Mouse (Mus musculus): Measurements from ENCODE around the gene Rasgef1b. TPM values are rescaled to one million over a fixed set of nuclear protein-coding genes. Genes with fewer than 3 reads are reported as not detected.

The Rasgef1b gene
- polyA plus RNA-seq, 1 experiment from 2014 or later = 33.1 TPM

- 75% methylated on average over 7 of the region's 7 CpGs for WGBS
- no peaks in the 10 kb centered on the region for H3K27me3 ChIP-seq
- H3K4me1 ChIP-seq (replicated peaks) = no peaks in the 10 kb centered on the region
- no peaks in the 10 kb centered on the region for H3K36me3 ChIP-seq
- H3K4me2 ChIP-seq = no peak overlapping the region
- H3K4me3 ChIP-seq = no peak overlapping the region
- H3K9me3 ChIP-seq (replicated peaks) = no peaks in the 10 kb centered on the region
- no peak for ATAC-seq (replicated peaks; ENCODE audit: insufficient number of reproducible peaks, insufficient read depth, low FRiP score, low read depth)
- no peak overlapping the region for H3K27ac ChIP-seq
- no peak overlapping the region for H3K9ac ChIP-seq
Measured at GRCm38 (mm10) chr5:99533416-99533815, 195.4 kb downstream of the Rasgef1b start.

GRCm38 (mm10) chr5:99526797-99527201 is 202.1 kb downstream of the Rasgef1b start:
- 58% methylated on average over 7 of the region's 7 CpGs for WGBS
- Histone ChIP-seq H3K36me3 (no peaks in the 10 kb centered on the region), H3K4me1 (replicated peaks) (peaks cover 17% of the 10 kb centered on the region), H3K9me3 (replicated peaks) (no peaks in the 10 kb centered on the region), H3K4me3 (no peak overlapping the region), H3K9ac (no peak overlapping the region), H3K4me2 (no peak overlapping the region), H3K27ac (no peak overlapping the region), H3K27me3 (no peaks in the 10 kb centered on the region)
- no peak for ATAC-seq (replicated peaks; ENCODE audit: insufficient number of reproducible peaks, insufficient read depth, low FRiP score, low read depth)

GRCm38 (mm10) chr5:99525649-99526048 is 203.2 kb downstream of the Rasgef1b start:
- no peak overlapping the region for H3K4me2 ChIP-seq
- no peaks in the 10 kb centered on the region for H3K36me3 ChIP-seq
- no peak for ATAC-seq (replicated peaks; ENCODE audit: insufficient number of reproducible peaks, insufficient read depth, low FRiP score, low read depth)
- H3K9ac ChIP-seq = no peak overlapping the region
- no peaks in the 10 kb centered on the region for H3K9me3 ChIP-seq (replicated peaks)
- H3K27ac ChIP-seq = no peak overlapping the region
- peaks cover 26% of the 10 kb centered on the region for H3K4me1 ChIP-seq (replicated peaks)
- no peaks in the 10 kb centered on the region for H3K27me3 ChIP-seq
- WGBS = 53% methylated on average over 4 of the region's 4 CpGs
- no peak overlapping the region for H3K4me3 ChIP-seq

GRCm38 (mm10) chr5:99522571-99523269 is 206.1 kb downstream of the Rasgef1b start:
- Histone ChIP-seq H3K4me2 (no peak overlapping the region), H3K9ac (no peak overlapping the region), H3K27ac (peak overlapping the region; percentile 66), H3K27me3 (no peaks in the 10 kb centered on the region), H3K4me3 (no peak overlapping the region), H3K9me3 (replicated peaks) (no peaks in the 10 kb centered on the region), H3K4me1 (replicated peaks) (peaks cover 40% of the 10 kb centered on the region), H3K36me3 (no peaks in the 10 kb centered on the region)
- ATAC-seq (replicated peaks; ENCODE audit: insufficient number of reproducible peaks, insufficient read depth, low FRiP score, low read depth) = 0 out of 2 replicates have a peak, but pooled peaks have one; percentile 53
- 29% methylated on average over 8 of the region's 8 CpGs for WGBS

- 44% methylated on average over 4 of the region's 4 CpGs for WGBS
- peaks cover 40% of the 10 kb centered on the region for H3K4me1 ChIP-seq (replicated peaks)
- no peaks in the 10 kb centered on the region for H3K9me3 ChIP-seq (replicated peaks)
- no peaks in the 10 kb centered on the region for H3K36me3 ChIP-seq
- no peaks in the 10 kb centered on the region for H3K27me3 ChIP-seq
- no peak overlapping the region for H3K4me3 ChIP-seq
- H3K9ac ChIP-seq = no peak overlapping the region
- ATAC-seq (replicated peaks; ENCODE audit: insufficient number of reproducible peaks, insufficient read depth, low FRiP score, low read depth) = no peak
- H3K4me2 ChIP-seq = no peak overlapping the region
- peak overlapping the region; percentile 23 for H3K27ac ChIP-seq
Measured at GRCm38 (mm10) chr5:99521411-99521810, 207.5 kb downstream of the Rasgef1b start.

GRCm38 (mm10) chr5:99519556-99519955 is 209.3 kb downstream of the Rasgef1b start:
- no peak for ATAC-seq (replicated peaks; ENCODE audit: insufficient number of reproducible peaks, insufficient read depth, low FRiP score, low read depth)
- WGBS = 82% methylated on average over 2 of the region's 2 CpGs
- Histone ChIP-seq H3K4me1 (replicated peaks) (peaks cover 40% of the 10 kb centered on the region), H3K27me3 (no peaks in the 10 kb centered on the region), H3K4me3 (no peak overlapping the region), H3K27ac (no peak overlapping the region), H3K9me3 (replicated peaks) (no peaks in the 10 kb centered on the region), H3K9ac (no peak overlapping the region), H3K36me3 (no peaks in the 10 kb centered on the region), H3K4me2 (no peak overlapping the region)

- Histone ChIP-seq H3K9ac (no peak overlapping the region), H3K9me3 (replicated peaks) (no peaks in the 10 kb centered on the region), H3K27me3 (no peaks in the 10 kb centered on the region), H3K36me3 (no peaks in the 10 kb centered on the region), H3K4me1 (replicated peaks) (peaks cover 40% of the 10 kb centered on the region), H3K4me3 (no peak overlapping the region), H3K27ac (no peak overlapping the region), H3K4me2 (no peak overlapping the region)
- 32% methylated on average over 4 of the region's 4 CpGs for WGBS
- ATAC-seq (replicated peaks; ENCODE audit: insufficient number of reproducible peaks, insufficient read depth, low FRiP score, low read depth) = no peak
Measured at GRCm38 (mm10) chr5:99519023-99519422, 209.8 kb downstream of the Rasgef1b start.

GRCm38 (mm10) chr5:99516207-99516606 is 212.7 kb downstream of the Rasgef1b start:
- Histone ChIP-seq H3K4me2 (no peak overlapping the region), H3K4me3 (no peak overlapping the region), H3K4me1 (replicated peaks) (peaks cover 18% of the 10 kb centered on the region), H3K27me3 (no peaks in the 10 kb centered on the region), H3K9ac (no peak overlapping the region), H3K9me3 (replicated peaks) (no peaks in the 10 kb centered on the region), H3K27ac (no peak overlapping the region), H3K36me3 (no peaks in the 10 kb centered on the region)
- WGBS = 71% methylated on average over 5 of the region's 5 CpGs
- no peak for ATAC-seq (replicated peaks; ENCODE audit: insufficient number of reproducible peaks, insufficient read depth, low FRiP score, low read depth)

GRCm38 (mm10) chr5:99515764-99516163 is 213.1 kb downstream of the Rasgef1b start:
- Histone ChIP-seq H3K4me1 (replicated peaks) (peaks cover 15% of the 10 kb centered on the region), H3K4me3 (no peak overlapping the region), H3K4me2 (no peak overlapping the region), H3K36me3 (no peaks in the 10 kb centered on the region), H3K27me3 (no peaks in the 10 kb centered on the region), H3K9me3 (replicated peaks) (no peaks in the 10 kb centered on the region), H3K27ac (no peak overlapping the region), H3K9ac (no peak overlapping the region)
- ATAC-seq (replicated peaks; ENCODE audit: insufficient number of reproducible peaks, insufficient read depth, low FRiP score, low read depth) = no peak
- 31% methylated on average over 4 of the region's 4 CpGs for WGBS

- Histone ChIP-seq H3K4me2 (no peak overlapping the region), H3K4me1 (replicated peaks) (no peaks in the 10 kb centered on the region), H3K27me3 (no peaks in the 10 kb centered on the region), H3K4me3 (no peak overlapping the region), H3K9ac (no peak overlapping the region), H3K36me3 (no peaks in the 10 kb centered on the region), H3K27ac (no peak overlapping the region), H3K9me3 (replicated peaks) (no peaks in the 10 kb centered on the region)
- ATAC-seq (replicated peaks; ENCODE audit: insufficient number of reproducible peaks, insufficient read depth, low FRiP score, low read depth) = no peak
- WGBS = 79% methylated on average over 9 of the region's 9 CpGs
Measured at GRCm38 (mm10) chr5:99513209-99513880, 215.5 kb downstream of the Rasgef1b start.

- no peak for ATAC-seq (replicated peaks; ENCODE audit: insufficient number of reproducible peaks, insufficient read depth, low FRiP score, low read depth)
- H3K4me1 ChIP-seq (replicated peaks) = no peaks in the 10 kb centered on the region
- WGBS = 72% methylated on average over 11 of the region's 11 CpGs
- no peak overlapping the region for H3K9ac ChIP-seq
- no peaks in the 10 kb centered on the region for H3K9me3 ChIP-seq (replicated peaks)
- no peak overlapping the region for H3K4me2 ChIP-seq
- no peak overlapping the region for H3K27ac ChIP-seq
- H3K36me3 ChIP-seq = no peaks in the 10 kb centered on the region
- H3K4me3 ChIP-seq = no peak overlapping the region
- H3K27me3 ChIP-seq = no peaks in the 10 kb centered on the region
Measured at GRCm38 (mm10) chr5:99511081-99511480, 217.8 kb downstream of the Rasgef1b start.

- Histone ChIP-seq H3K27ac (no peak overlapping the region), H3K4me2 (no peak overlapping the region), H3K9ac (no peak overlapping the region), H3K9me3 (replicated peaks) (no peaks in the 10 kb centered on the region), H3K4me1 (replicated peaks) (peaks cover 3% of the 10 kb centered on the region; the same call in 1 of the 2 replicates), H3K27me3 (no peaks in the 10 kb centered on the region), H3K4me3 (no peak overlapping the region), H3K36me3 (no peaks in the 10 kb centered on the region)
- ATAC-seq (replicated peaks; ENCODE audit: insufficient number of reproducible peaks, insufficient read depth, low FRiP score, low read depth) = no peak
- 74% methylated on average over 7 of the region's 7 CpGs for WGBS
Measured at GRCm38 (mm10) chr5:99506109-99506508, 222.8 kb downstream of the Rasgef1b start.
